Mouse (Mus musculus): ENCODE results near the gene Tex19.1.
"Not testable (repeated sequence)": the region's sequence is repeated elsewhere in the genome, so short reads cannot be mapped to it uniquely, and the experiment has no call there.

The Tex19.1 gene

GRCm38 (mm10) chr11:121145865-121146264, at the start of gene Tex19.1:
Tex19.1 (plus strand) TSS chr11:121146143.
- no peak for DNase-seq (ENCODE audit: low spot score in 2 of 2)

- no peak for DNase-seq (ENCODE audit: low spot score in 2 of 2)
Observed at GRCm38 (mm10) chr11:121099762-121100161, 46.2 kb upstream of the Tex19.1 start.

- no peak for DNase-seq (ENCODE audit: low spot score in 2 of 2)
Observed at GRCm38 (mm10) chr11:121100692-121101091, 45.3 kb upstream of the Tex19.1 start.

GRCm38 (mm10) chr11:121101124-121101805, 44.7 kb upstream of the Tex19.1 start:
- no peak for DNase-seq (ENCODE audit: low spot score in 2 of 2)

GRCm38 (mm10) chr11:121107242-121107641, 38.7 kb upstream of the Tex19.1 start:
- not testable (repeated sequence) for DNase-seq (ENCODE audit: low spot score in 2 of 2)

- DNase-seq (ENCODE audit: low spot score in 2 of 2): no peak
Observed at GRCm38 (mm10) chr11:121108061-121108460, 37.9 kb upstream of the Tex19.1 start.

- DNase-seq (ENCODE audit: low spot score in 2 of 2): peak in 1 of 2 experiments; percentile 7
Observed at GRCm38 (mm10) chr11:121109986-121110385, 36.0 kb upstream of the Tex19.1 start.

- no peak for DNase-seq (ENCODE audit: low spot score in 2 of 2)
Observed at GRCm38 (mm10) chr11:121111051-121111450, 34.9 kb upstream of the Tex19.1 start.

GRCm38 (mm10) chr11:121111601-121112000, 34.3 kb upstream of the Tex19.1 start:
- DNase-seq (ENCODE audit: low spot score in 2 of 2): no peak

GRCm38 (mm10) chr11:121112091-121112775, 33.7 kb upstream of the Tex19.1 start:
- no peak for DNase-seq (ENCODE audit: low spot score in 2 of 2)

GRCm38 (mm10) chr11:121118106-121118505, 27.8 kb upstream of the Tex19.1 start:
- DNase-seq (ENCODE audit: low spot score in 2 of 2): no peak

GRCm38 (mm10) chr11:121118577-121118976, 27.4 kb upstream of the Tex19.1 start, which contains the start of gene Tex19.2:
Tex19.2 (minus strand) TSS chr11:121118677.
- no peak for DNase-seq (ENCODE audit: low spot score in 2 of 2)

- no peak for DNase-seq (ENCODE audit: low spot score in 2 of 2)
Observed at GRCm38 (mm10) chr11:121121151-121121550, 24.8 kb upstream of the Tex19.1 start.

- DNase-seq (ENCODE audit: low spot score in 2 of 2): no peak
Observed at GRCm38 (mm10) chr11:121122024-121122670, 23.8 kb upstream of the Tex19.1 start.

GRCm38 (mm10) chr11:121123438-121123837, 22.5 kb upstream of the Tex19.1 start:
- no peak for DNase-seq (ENCODE audit: low spot score in 2 of 2)

- DNase-seq (ENCODE audit: low spot score in 2 of 2): no peak
Observed at GRCm38 (mm10) chr11:121125522-121126172, 20.3 kb upstream of the Tex19.1 start.

- DNase-seq (ENCODE audit: low spot score in 2 of 2): no peak
Observed at GRCm38 (mm10) chr11:121126395-121126794, 19.5 kb upstream of the Tex19.1 start.

GRCm38 (mm10) chr11:121127441-121127840, 18.5 kb upstream of the Tex19.1 start:
- DNase-seq (ENCODE audit: low spot score in 2 of 2): no peak

- DNase-seq (ENCODE audit: low spot score in 2 of 2): no peak
Observed at GRCm38 (mm10) chr11:121129616-121130015, 16.3 kb upstream of the Tex19.1 start.

- no peak for DNase-seq (ENCODE audit: low spot score in 2 of 2)
Observed at GRCm38 (mm10) chr11:121134600-121134999, 11.3 kb upstream of the Tex19.1 start.

- no peak for DNase-seq (ENCODE audit: low spot score in 2 of 2)
Observed at GRCm38 (mm10) chr11:121137682-121138081, 8.3 kb upstream of the Tex19.1 start.

- DNase-seq (ENCODE audit: low spot score in 2 of 2): no peak
Observed at GRCm38 (mm10) chr11:121138732-121139131, 7.2 kb upstream of the Tex19.1 start.

Measured in frontal cortex, postnatal 14 days (tissue).